Mouse (Mus musculus) regulatory T cell (primary cell): Measurements from ENCODE around the gene Vegfd.

ENCODE experiments used
- in situ Hi-C: fragments of 300-600 bp; cut with MboI, MseI; formaldehyde crosslinking; loops from one replicate; pipeline ENCODE4 v1.15.1; 2025; ENCODE audit warnings: high pct_unique_total_duplicates

Gene Vegfd

GRCm38 (mm10) chrX:164419471-164419939 lies 46.3 kb downstream of the Vegfd start, which contains the start of gene Piga:
TSS of gene Piga (plus strand) at chrX:164419787.
- in situ Hi-C loops, result loop anchor here (5.0 to 25.0 kb wide), 2 partner anchors 327 to 457 kb away; partner anchors contain the start of gene Zrsr2

DNA sequence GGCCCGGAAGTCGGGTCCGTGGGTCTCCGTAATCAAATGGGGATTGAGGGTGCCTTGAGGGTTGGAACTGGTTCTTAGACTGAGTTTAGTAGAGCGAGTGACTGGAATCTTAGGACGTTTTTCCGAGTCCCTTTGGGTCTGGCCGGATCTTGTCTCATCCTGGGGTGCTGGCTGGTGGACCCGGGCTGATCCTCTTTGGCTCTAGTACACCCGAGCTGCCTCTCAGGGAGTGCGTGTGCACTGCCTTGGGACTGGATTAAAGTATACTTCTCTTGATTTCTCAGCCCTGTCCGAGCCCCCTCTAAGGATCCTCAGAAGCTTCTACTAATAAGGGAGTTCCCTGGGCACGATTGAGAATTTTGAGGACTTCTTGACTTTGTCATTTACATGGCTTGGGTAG lies 46.8 kb downstream of the Vegfd start:
- in situ Hi-C loops, result loop anchor here (5.0 to 25.0 kb wide), 2 partner anchors 328 to 458 kb away; partner anchors contain the start of gene Zrsr2

DNA sequence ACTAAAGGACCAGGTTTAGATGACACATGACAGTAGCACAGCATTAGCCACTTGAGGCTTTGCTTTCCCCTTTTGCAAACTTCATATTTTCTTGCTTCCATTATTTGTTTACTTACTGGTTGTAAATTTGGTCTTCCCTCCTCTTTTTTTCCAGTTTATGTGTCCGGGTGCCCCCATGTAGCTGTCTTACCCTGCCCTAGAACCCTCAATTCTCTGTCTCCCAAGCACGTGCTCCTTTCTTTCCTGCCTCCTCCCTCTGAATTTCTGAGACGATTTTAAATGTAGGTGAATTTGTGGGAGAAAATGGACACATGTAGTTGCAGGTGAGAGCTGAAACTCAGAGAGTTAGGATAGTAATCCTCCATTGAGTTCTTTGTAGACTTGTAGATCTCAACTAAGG lies 47.3 kb downstream of the Vegfd start:
- in situ Hi-C loops, result loop anchor here (25.0 kb wide), 1 partner anchor 458 kb away; the partner anchor contains the start of gene Zrsr2

- in situ Hi-C loops, result loop anchor here (25.0 kb wide), 1 partner anchor 463 kb away; the partner anchor contains the start of gene Zrsr2
Observed at GRCm38 (mm10) chrX:164424821-164425220, 51.6 kb downstream of the Vegfd start.

DNA sequence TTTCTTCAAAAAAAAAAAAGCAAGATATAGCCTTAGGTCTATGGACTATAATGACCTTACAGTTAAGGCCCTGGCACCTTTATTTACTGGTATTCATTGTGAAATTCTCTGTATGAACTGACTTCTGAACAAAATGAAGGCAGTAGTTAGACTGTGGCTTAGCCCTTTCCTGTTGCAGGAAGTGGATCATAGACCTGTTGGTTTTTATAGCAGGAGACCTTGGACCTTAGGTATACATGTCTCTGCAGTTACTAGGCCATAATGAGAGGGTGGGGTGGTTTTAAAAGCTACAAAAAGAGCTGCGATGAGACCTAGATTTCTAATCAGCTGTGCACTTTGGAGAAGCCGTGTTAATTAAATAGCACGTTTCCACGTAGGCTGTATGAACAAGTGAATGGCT lies 54.1 kb downstream of the Vegfd start:
- in situ Hi-C loops, result no loop called here

GRCm38 (mm10) chrX:164428224-164428623 lies 55.0 kb downstream of the Vegfd start:
- in situ Hi-C loops, result no loop called here

GRCm38 (mm10) chrX:164430621-164431020 lies 57.4 kb downstream of the Vegfd start:
- in situ Hi-C loops, result no loop called here

DNA sequence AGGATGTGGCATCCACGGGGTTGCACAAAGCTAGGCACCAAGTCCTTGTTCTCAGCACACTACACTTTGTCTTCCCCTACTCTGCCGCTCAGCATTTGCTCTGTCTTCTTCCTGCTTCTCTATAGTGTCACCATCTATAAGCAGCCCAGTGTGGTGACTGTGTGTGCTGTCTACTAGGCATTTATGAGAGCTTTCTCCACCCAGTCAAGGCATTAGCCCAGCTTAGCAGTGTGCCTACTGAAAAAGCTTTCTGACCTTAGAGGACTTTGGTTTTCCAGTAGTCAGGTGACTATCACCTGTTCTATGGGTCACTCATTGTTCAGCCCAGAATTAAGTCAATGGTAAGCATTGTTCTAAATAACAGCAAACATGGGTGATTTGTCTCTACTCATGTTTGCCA lies 58.0 kb downstream of the Vegfd start:
- in situ Hi-C loops, result no loop called here

- in situ Hi-C loops, result no loop called here
Observed at GRCm38 (mm10) chrX:164431541-164431940, 58.4 kb downstream of the Vegfd start.

DNA sequence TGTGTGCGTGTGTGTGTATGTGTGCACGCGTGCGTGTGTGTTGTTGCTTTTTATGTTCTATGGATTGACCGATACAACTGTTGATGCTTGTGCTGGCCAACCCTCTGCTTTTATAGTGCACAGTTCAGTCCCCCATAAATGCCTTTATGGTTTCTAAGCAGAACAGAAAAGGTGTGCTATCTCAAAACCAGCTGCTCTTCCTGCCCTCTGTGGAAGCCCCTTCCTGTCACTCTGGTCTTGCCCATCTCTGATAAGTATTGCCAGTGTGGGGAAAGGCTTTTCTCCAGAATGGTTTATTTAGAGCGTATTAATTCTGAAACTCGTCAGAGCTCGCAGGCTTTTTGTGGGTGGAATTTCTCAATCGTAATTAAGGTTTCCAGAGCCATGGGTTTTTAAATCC lies 59.5 kb downstream of the Vegfd start:
- in situ Hi-C loops, result no loop called here

DNA sequence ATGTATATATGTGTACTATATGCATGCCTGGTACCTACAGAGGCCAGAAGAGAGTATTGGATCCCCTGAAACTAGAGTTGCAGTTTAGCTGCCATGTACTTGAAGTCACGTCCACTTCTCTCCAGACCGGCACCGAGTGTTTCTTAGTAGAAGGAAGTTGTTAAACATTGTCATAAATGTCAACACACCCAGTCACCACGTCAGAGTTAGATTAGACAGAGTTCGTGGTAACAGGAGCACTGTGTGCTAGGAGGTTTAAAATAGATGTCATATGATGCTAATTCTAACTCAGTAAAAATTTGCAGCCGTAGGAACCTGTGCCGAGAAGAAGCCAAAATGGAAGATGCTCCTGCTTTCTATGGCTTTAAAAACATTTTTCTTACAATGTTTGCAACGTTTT lies 63.5 kb downstream of the Vegfd start, which contains the start of gene Asb11:
Gene Asb11 (plus strand): TSS at position 286 of the 400 bp plus-strand sequence.
- in situ Hi-C loops, result no loop called here

DNA sequence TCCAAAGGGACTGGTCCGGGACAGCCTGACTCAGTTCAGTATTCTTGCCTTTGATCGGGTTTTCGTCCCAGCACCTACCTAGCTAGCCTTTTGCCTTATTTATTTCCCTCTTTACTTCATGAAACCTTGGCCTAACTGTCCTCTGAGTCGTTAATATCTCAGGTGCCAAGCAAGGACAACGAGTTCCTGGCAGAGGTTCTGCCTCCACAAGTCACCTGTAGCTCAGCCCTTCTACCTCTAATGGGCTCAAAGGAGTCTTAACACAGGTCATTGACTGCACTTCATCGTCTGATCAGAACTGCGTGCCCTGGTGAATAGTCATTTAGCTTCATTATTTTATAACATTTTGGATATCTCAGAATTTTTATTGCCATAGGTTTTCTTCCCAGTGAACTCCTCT lies 66.3 kb downstream of the Vegfd start:
- in situ Hi-C loops, result no loop called here

DNA sequence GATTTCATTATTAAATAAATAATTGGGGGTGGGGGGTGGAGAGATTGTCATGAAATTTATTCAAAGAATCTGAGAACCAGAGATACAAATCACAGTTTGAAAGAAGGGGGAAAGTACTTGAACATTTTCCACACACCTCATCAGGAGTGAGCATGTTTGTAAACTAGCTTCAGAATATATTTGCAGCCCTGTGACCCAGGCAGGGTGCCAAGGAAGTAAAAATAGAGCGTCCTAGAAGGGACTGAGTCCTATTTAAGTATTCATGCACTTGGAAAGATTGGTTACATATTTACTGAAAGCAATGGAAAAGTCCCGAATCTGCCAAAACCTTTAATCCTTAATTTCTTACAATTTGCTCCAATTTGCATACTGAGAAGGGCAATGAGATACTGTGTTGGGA lies 67.0 kb downstream of the Vegfd start:
- in situ Hi-C loops, result no loop called here

DNA sequence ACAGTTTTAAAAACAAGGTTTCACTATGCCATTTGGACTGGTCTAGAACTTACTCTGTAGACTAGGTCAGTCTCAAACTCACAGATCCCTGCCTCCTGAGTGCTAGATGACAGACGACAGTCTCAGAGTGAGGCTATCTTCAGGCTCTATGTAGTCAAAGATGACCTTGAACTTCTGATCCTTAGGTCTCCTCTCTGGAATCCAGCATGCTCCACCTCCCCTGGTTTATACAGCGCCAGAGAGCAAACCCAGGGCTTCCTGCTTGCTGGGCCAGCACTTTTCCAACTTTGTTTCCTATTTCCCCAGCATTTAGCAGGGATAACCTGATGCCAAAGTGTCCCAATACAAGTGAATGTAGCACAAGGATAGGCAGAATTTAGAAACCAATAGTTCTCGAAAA lies 67.5 kb downstream of the Vegfd start:
- in situ Hi-C loops, result no loop called here

DNA sequence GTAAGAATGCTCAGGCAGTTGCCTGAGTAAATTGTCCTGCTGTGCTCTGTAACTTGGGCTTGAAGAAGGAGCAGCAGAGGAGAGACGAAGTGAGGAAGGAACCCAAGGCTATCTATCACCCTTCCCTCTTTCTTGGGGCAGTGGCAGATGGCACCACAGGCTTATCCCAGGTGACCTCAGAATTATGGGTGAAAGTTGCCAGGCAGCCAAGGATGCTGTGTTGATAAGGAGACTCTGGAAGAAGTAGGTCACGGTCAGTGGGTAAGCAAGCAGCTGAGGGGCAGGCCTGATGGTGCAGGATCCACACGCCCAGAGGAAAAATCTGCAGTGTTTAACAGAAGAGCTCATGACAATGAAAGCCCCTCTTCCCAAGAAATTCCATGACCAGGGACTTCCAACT lies 68.1 kb downstream of the Vegfd start:
- in situ Hi-C loops, result no loop called here

- in situ Hi-C loops, result loop anchor here (5.0 kb wide), 1 partner anchor 258 kb away; no protein-coding TSS in a partner anchor
Observed at GRCm38 (mm10) chrX:164445601-164446000, 72.4 kb downstream of the Vegfd start.

DNA sequence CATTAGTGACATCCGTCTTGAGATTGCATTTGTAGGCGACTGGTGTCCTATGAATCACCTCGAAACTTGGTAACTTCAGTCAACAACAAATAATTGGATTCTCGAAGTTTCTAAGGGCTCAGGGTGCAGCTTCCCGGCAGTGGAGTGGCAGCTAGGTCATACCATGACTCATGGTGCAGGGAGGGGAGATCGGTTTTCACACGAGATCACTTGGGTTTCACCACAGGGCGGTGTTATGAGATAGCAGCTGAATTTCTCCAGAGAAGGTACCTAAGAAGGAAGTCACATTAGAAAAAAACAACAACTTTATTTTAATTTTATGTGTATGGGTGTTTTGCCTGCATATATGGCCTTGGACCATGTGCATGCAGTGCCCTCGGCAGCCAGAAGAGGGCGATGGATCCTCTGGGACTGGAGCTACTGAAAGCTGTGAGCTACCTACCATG lies 73.0 kb downstream of the Vegfd start:
- in situ Hi-C loops, result loop anchor here (5.0 kb wide), 1 partner anchor 259 kb away; no protein-coding TSS in a partner anchor

GRCm38 (mm10) chrX:164446835-164447681 lies 73.9 kb downstream of the Vegfd start:
- in situ Hi-C loops, result loop anchor here (5.0 kb wide), 1 partner anchor 260 kb away; no protein-coding TSS in a partner anchor

GRCm38 (mm10) chrX:164447682-164448071 lies 74.5 kb downstream of the Vegfd start:
- in situ Hi-C loops, result loop anchor here (5.0 kb wide), 1 partner anchor 260 kb away; no protein-coding TSS in a partner anchor

- in situ Hi-C loops, result loop anchor here (5.0 kb wide), 1 partner anchor 262 kb away; no protein-coding TSS in a partner anchor
Observed at GRCm38 (mm10) chrX:164449201-164449600, 76.0 kb downstream of the Vegfd start.
